Mouse (Mus musculus): Measurements from ENCODE around the gene Pon1. TPM values are rescaled to one million over a fixed set of nuclear protein-coding genes. Genes with fewer than 3 reads are reported as not detected.
"Not testable (repeated sequence)": the region's sequence is repeated elsewhere in the genome, so short reads cannot be mapped to it uniquely, and the experiment has no call there.

Pon1 gene
- polyA plus RNA-seq (2015; fragmentation: Nextera tagmentation; extraction: Ambion mirVana) = 0.31 TPM in 1 of 2 replicates, not detected in the other

- 40% methylated on average over 5 of the region's 5 CpGs for WGBS
- no peak for ATAC-seq (ENCODE audit: extremely low read depth, insufficient number of reproducible peaks, low FRiP score, low TSS enrichment)
- Histone ChIP-seq H3K27ac (replicated peaks) (no peak within 1 kb of the TSS), H3K4me2 (no peak within 1 kb of the TSS), H3K9me3 (no peaks in the 10 kb centered on the region), H3K4me3 (no peak within 1 kb of the TSS), H3K27me3 (replicated peaks) (no peaks in the 10 kb centered on the region), H3K9ac (no peak within 1 kb of the TSS), H3K4me1 (peaks cover 5% of the 10 kb centered on the region), H3K36me3 (no peaks in the 10 kb centered on the region)
These were observed at the start of gene Pon1 for GRCm38 (mm10) chr6:5193693-5194092. TSS of gene Pon1 (minus strand) at chr6:5193946.

- Histone ChIP-seq H3K4me1 (no peaks in the 10 kb centered on the region), H3K27ac (replicated peaks) (no peak overlapping the region), H3K9me3 (no peaks in the 10 kb centered on the region), H3K27me3 (replicated peaks) (no peaks in the 10 kb centered on the region), H3K9ac (no peak overlapping the region), H3K4me3 (no peak overlapping the region), H3K36me3 (peaks cover 53% of the 10 kb centered on the region), H3K4me2 (no peak overlapping the region)
- no peak for ATAC-seq (ENCODE audit: extremely low read depth, insufficient number of reproducible peaks, low FRiP score, low TSS enrichment)
- 92% methylated on average over 3 of the region's 3 CpGs for WGBS
These were observed 45.1 kb upstream of the Pon1 start for GRCm38 (mm10) chr6:5238799-5239198.

GRCm38 (mm10) chr6:5237510-5237909 lies 43.8 kb upstream of the Pon1 start:
- H3K9ac ChIP-seq = no peak overlapping the region
- ATAC-seq (ENCODE audit: extremely low read depth, insufficient number of reproducible peaks, low FRiP score, low TSS enrichment) = no peak
- no peak overlapping the region for H3K4me2 ChIP-seq
- 81% methylated on average over 4 of the region's 4 CpGs for WGBS
- H3K9me3 ChIP-seq = no peaks in the 10 kb centered on the region
- peaks cover 50% of the 10 kb centered on the region for H3K36me3 ChIP-seq
- H3K4me3 ChIP-seq = no peak overlapping the region
- no peak overlapping the region for H3K27ac ChIP-seq (replicated peaks)
- H3K4me1 ChIP-seq = no peaks in the 10 kb centered on the region
- H3K27me3 ChIP-seq (replicated peaks) = no peaks in the 10 kb centered on the region

GRCm38 (mm10) chr6:5236843-5237371 lies 43.2 kb upstream of the Pon1 start:
- no peaks in the 10 kb centered on the region for H3K27me3 ChIP-seq (replicated peaks)
- H3K4me3 ChIP-seq = no peak overlapping the region
- 86% methylated on average over 8 of the region's 8 CpGs for WGBS
- no peaks in the 10 kb centered on the region for H3K9me3 ChIP-seq
- H3K4me1 ChIP-seq = no peaks in the 10 kb centered on the region
- H3K9ac ChIP-seq = no peak overlapping the region
- no peak overlapping the region for H3K4me2 ChIP-seq
- ATAC-seq (ENCODE audit: extremely low read depth, insufficient number of reproducible peaks, low FRiP score, low TSS enrichment) = no peak
- no peak overlapping the region for H3K27ac ChIP-seq (replicated peaks)
- peaks cover 50% of the 10 kb centered on the region for H3K36me3 ChIP-seq

- Histone ChIP-seq H3K27ac (replicated peaks) (no peak overlapping the region), H3K9me3 (no peaks in the 10 kb centered on the region), H3K4me1 (no peaks in the 10 kb centered on the region), H3K9ac (no peak overlapping the region), H3K4me3 (no peak overlapping the region), H3K4me2 (no peak overlapping the region), H3K27me3 (replicated peaks) (no peaks in the 10 kb centered on the region), H3K36me3 (peaks cover 64% of the 10 kb centered on the region)
- 67% methylated on average over 3 of the region's 3 CpGs for whole genome bisulfite sequencing
- no peak for ATAC-seq (ENCODE audit: extremely low read depth, insufficient number of reproducible peaks, low FRiP score, low TSS enrichment)
These were observed 40.8 kb upstream of the Pon1 start for GRCm38 (mm10) chr6:5234563-5234962.

- peaks cover 63% of the 10 kb centered on the region for H3K36me3 ChIP-seq
- H3K4me3 ChIP-seq = no peak overlapping the region
- H3K9ac ChIP-seq = no peak overlapping the region
- no peaks in the 10 kb centered on the region for H3K27me3 ChIP-seq (replicated peaks)
- no peak overlapping the region for H3K27ac ChIP-seq (replicated peaks)
- 83% methylated on average over 1 of the region's 1 CpGs for WGBS
- H3K4me2 ChIP-seq = no peak overlapping the region
- ATAC-seq (ENCODE audit: extremely low read depth, insufficient number of reproducible peaks, low FRiP score, low TSS enrichment) = no peak
- no peaks in the 10 kb centered on the region for H3K9me3 ChIP-seq
- H3K4me1 ChIP-seq = no peaks in the 10 kb centered on the region
These were observed 40.1 kb upstream of the Pon1 start for GRCm38 (mm10) chr6:5233812-5234211.

GRCm38 (mm10) chr6:5232022-5232421 lies 38.3 kb upstream of the Pon1 start:
- Histone ChIP-seq H3K27ac (replicated peaks) (no peak overlapping the region), H3K9me3 (no peaks in the 10 kb centered on the region), H3K4me1 (no peaks in the 10 kb centered on the region), H3K36me3 (peaks cover 56% of the 10 kb centered on the region), H3K9ac (no peak overlapping the region), H3K4me2 (no peak overlapping the region), H3K27me3 (replicated peaks) (no peaks in the 10 kb centered on the region), H3K4me3 (no peak overlapping the region)
- ATAC-seq (ENCODE audit: extremely low read depth, insufficient number of reproducible peaks, low FRiP score, low TSS enrichment) = no peak
- WGBS = 83% methylated on average over 4 of the region's 4 CpGs

GRCm38 (mm10) chr6:5230261-5230660 lies 36.5 kb upstream of the Pon1 start:
- Histone ChIP-seq H3K4me1 (no peaks in the 10 kb centered on the region), H3K27me3 (replicated peaks) (no peaks in the 10 kb centered on the region), H3K9ac (no peak overlapping the region), H3K4me3 (no peak overlapping the region), H3K27ac (replicated peaks) (no peak overlapping the region), H3K36me3 (peaks cover 46% of the 10 kb centered on the region), H3K4me2 (no peak overlapping the region), H3K9me3 (no peaks in the 10 kb centered on the region)
- WGBS = 74% methylated on average over 5 of the region's 5 CpGs
- no peak for ATAC-seq (ENCODE audit: extremely low read depth, insufficient number of reproducible peaks, low FRiP score, low TSS enrichment)

- H3K27ac ChIP-seq (replicated peaks); H3K9me3 ChIP-seq; H3K9ac ChIP-seq; H3K4me2 ChIP-seq; H3K4me3 ChIP-seq; H3K4me1 ChIP-seq; H3K27me3 ChIP-seq (replicated peaks); ATAC-seq (ENCODE audit: extremely low read depth, insufficient number of reproducible peaks, low FRiP score, low TSS enrichment): not testable (repeated sequence)
- WGBS = 88% methylated on average over 2 of the region's 2 CpGs
- H3K36me3 ChIP-seq = peaks cover 14% of the 10 kb centered on the region
These were observed 29.8 kb upstream of the Pon1 start for GRCm38 (mm10) chr6:5223551-5223950.

GRCm38 (mm10) chr6:5222080-5222479 lies 28.3 kb upstream of the Pon1 start:
- Histone ChIP-seq H3K4me3 (no peak overlapping the region), H3K36me3 (peaks cover 17% of the 10 kb centered on the region), H3K27me3 (replicated peaks) (no peaks in the 10 kb centered on the region), H3K4me2 (no peak overlapping the region), H3K9me3 (no peaks in the 10 kb centered on the region), H3K9ac (no peak overlapping the region), H3K4me1 (no peaks in the 10 kb centered on the region), H3K27ac (replicated peaks) (no peak overlapping the region)
- ATAC-seq (ENCODE audit: extremely low read depth, insufficient number of reproducible peaks, low FRiP score, low TSS enrichment) = no peak
- WGBS = 74% methylated on average over 3 of the region's 3 CpGs

- H3K27ac ChIP-seq (replicated peaks) = no peak overlapping the region
These were observed 24.4 kb upstream of the Pon1 start for GRCm38 (mm10) chr6:5218190-5218589.

GRCm38 (mm10) chr6:5207817-5208216 lies 14.1 kb upstream of the Pon1 start:
- ATAC-seq (ENCODE audit: extremely low read depth, insufficient number of reproducible peaks, low FRiP score, low TSS enrichment) = no peak
- Histone ChIP-seq H3K36me3 (no peaks in the 10 kb centered on the region), H3K9me3 (no peaks in the 10 kb centered on the region), H3K4me2 (no peak overlapping the region), H3K4me1 (no peaks in the 10 kb centered on the region), H3K27ac (replicated peaks) (no peak overlapping the region), H3K9ac (no peak overlapping the region), H3K27me3 (replicated peaks) (no peaks in the 10 kb centered on the region), H3K4me3 (no peak overlapping the region)
- WGBS = 73% methylated on average over 2 of the region's 2 CpGs

More at GRCm38 (mm10) chr6:5218190-5218589, 24.4 kb upstream of the Pon1 start:
- H3K4me3 ChIP-seq = no peak overlapping the region
- ATAC-seq (ENCODE audit: extremely low read depth, insufficient number of reproducible peaks, low FRiP score, low TSS enrichment) = no peak
- H3K4me1 ChIP-seq = no peaks in the 10 kb centered on the region
- no peaks in the 10 kb centered on the region for H3K9me3 ChIP-seq
- no peaks in the 10 kb centered on the region for H3K27me3 ChIP-seq (replicated peaks)
- H3K36me3 ChIP-seq = peaks cover 20% of the 10 kb centered on the region
- H3K9ac ChIP-seq = no peak overlapping the region
- H3K4me2 ChIP-seq = no peak overlapping the region
- 88% methylated on average over 4 of the region's 4 CpGs for WGBS
